Mouse (Mus musculus): ENCODE results near the gene Polr2g. TPM values are rescaled to one million over a fixed set of nuclear protein-coding genes. Genes with fewer than 3 reads are reported as not detected.

Polr2g gene
- polyA plus RNA-seq, 1 experiment, result 77.1 TPM

DNA sequence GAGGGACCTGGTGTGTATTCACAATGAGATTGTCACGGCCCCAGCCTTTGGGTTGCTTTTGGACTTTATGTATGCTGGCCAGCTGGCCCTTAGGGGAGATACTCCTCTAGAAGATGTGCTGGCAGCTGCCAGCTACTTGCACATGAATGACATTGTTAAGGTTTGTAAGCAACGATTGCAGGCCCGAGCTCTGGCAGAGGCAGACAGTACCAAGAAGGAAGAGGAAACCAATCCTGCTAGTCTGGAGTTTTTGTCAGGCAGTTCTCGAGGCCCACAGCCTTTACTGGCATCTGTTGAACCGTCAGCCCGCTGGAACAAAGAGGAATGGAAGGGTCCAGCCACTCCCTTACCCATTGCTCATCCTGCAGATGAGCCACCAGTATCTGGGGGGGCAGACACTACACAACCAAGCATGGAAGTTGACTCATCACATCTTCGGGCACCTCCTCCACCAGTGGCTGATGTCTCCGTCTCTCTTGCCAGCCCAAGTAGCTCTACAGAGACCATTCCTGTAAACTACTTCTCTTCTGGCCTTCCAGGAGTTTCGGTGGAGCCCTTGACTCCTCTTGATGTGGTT is 4.9 kb upstream of the Polr2g start:
- peaks cover 11% of the 10 kb centered on the region; the same call in 1 of the 2 replicates for H3K36me3 ChIP-seq (ENCODE audit: control insufficient read depth, insufficient read depth, low read length)
- DNase-seq, result no peak
- no peak overlapping the region for H3K27ac ChIP-seq (ENCODE audit: control insufficient read depth, insufficient read depth, low read length)
- peaks cover 15% of the 10 kb centered on the region; the same call in 1 of the 2 replicates for H3K4me1 ChIP-seq (replicated peaks; ENCODE audit: control insufficient read depth, insufficient read depth, low read length)
- no peak overlapping the region for H3K4me3 ChIP-seq (ENCODE audit: control insufficient read depth, insufficient read depth, low read length)
- WGBS, result 86% methylated on average over 9 of the region's 9 CpGs
- TF ChIP-seq POLR2A (IDR thresholded peaks at IDR 0.05; ENCODE audit: control insufficient read depth, extremely low read depth, insufficient read depth, low read length, poor library complexity), result no peak
- TF ChIP-seq CTCF (IDR thresholded peaks at IDR 0.05; ENCODE audit: borderline replicate concordance, control insufficient read depth, extremely low read depth, insufficient read depth, low read length, poor library complexity), result no peak
- H3K27me3 ChIP-seq (ENCODE audit: control insufficient read depth, insufficient read depth, low read length), result no peaks in the 10 kb centered on the region

DNA sequence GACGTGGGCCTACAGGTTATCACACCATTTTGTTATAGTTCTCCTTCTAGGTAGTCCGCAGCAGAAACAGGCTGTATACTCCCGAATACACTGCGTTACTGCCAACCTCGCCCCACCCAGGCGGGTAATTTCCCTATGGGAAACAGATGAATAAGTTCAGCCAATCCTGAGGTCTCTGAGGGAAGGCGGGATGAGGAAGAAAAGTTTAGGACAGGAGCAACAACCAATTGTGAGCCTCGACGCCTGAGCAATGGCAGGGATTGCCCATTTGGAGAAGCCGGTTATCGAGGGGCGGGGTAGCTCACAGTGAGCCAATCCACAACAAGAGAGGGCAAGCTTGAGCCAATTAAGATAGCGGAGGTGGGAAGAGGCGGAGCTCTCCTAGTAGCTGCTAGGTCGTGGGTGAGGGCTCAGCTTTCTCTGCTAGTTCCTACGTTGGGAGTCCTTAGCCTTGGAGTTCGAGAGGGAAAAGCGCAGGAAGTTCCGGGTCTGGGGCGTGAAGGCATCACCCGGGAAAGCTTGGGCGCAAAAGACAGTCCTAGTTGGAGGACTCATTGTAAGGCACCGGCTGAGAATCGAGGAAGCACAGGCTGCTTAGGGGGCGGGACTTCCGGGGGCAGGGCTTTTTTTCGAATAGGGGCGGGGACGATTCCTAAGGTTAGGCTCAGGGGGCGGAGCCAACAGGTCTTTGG is 3.9 kb upstream of the Polr2g start, which contains the start of gene Zbtb3:
Gene Zbtb3 (plus strand): TSS at position 426 of the 692 bp plus-strand sequence.
- WGBS, result under 1% methylated on average over 30 of the region's 30 CpGs
- Histone ChIP-seq H3K4me1 (replicated peaks; ENCODE audit: control insufficient read depth, insufficient read depth, low read length) (peaks cover 19% of the 10 kb centered on the region; the same call in 1 of the 2 replicates), H3K27ac (ENCODE audit: control insufficient read depth, insufficient read depth, low read length) (peak within 1 kb of the TSS; percentile 28; the same call in 1 of the 2 replicates), H3K36me3 (ENCODE audit: control insufficient read depth, insufficient read depth, low read length) (0 out of 2 replicates have a peak, but pooled peaks cover 6% of the 10 kb centered on the region), H3K4me3 (ENCODE audit: control insufficient read depth, insufficient read depth, low read length) (peak within 1 kb of the TSS; percentile 77), H3K27me3 (ENCODE audit: control insufficient read depth, insufficient read depth, low read length) (no peaks in the 10 kb centered on the region)
- peak; percentile 92 for DNase-seq
- no peak for TF ChIP-seq CTCF (IDR thresholded peaks at IDR 0.05; ENCODE audit: borderline replicate concordance, control insufficient read depth, extremely low read depth, insufficient read depth, low read length, poor library complexity)
- peak; percentile 59; the same call in 1 of the 2 replicates for TF ChIP-seq POLR2A (IDR thresholded peaks at IDR 0.05; ENCODE audit: control insufficient read depth, extremely low read depth, insufficient read depth, low read length, poor library complexity)

DNA sequence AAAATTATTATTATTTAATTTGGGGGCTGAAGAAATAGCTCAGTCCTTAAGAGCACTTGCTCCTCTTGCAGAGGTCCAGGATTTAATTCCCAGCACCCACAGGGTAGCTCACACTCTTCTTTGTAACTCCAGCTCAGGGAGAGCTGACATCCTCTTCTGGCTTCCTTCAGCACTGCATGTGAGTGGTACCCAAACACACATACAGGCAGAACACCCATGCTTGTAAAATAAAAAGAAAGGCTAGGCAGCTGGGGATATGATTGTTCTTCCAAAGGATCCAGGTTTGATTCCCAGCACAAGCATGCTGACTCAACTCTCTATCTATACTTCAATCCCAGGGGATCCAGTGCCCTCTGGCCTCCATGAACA is 554 bp upstream of the Polr2g start:
- Histone ChIP-seq H3K36me3 (ENCODE audit: control insufficient read depth, insufficient read depth, low read length) (peaks cover 7% of the 10 kb centered on the region), H3K27ac (ENCODE audit: control insufficient read depth, insufficient read depth, low read length) (no peak overlapping the region), H3K27me3 (ENCODE audit: control insufficient read depth, insufficient read depth, low read length) (no peaks in the 10 kb centered on the region), H3K4me1 (replicated peaks; ENCODE audit: control insufficient read depth, insufficient read depth, low read length) (peaks cover 15% of the 10 kb centered on the region; the same call in 1 of the 2 replicates), H3K4me3 (ENCODE audit: control insufficient read depth, insufficient read depth, low read length) (no peak overlapping the region)
- DNase-seq, result no peak
- TF ChIP-seq CTCF (IDR thresholded peaks at IDR 0.05; ENCODE audit: borderline replicate concordance, control insufficient read depth, extremely low read depth, insufficient read depth, low read length, poor library complexity) (no peak), POLR2A (IDR thresholded peaks at IDR 0.05; ENCODE audit: control insufficient read depth, extremely low read depth, insufficient read depth, low read length, poor library complexity) (no peak)

DNA sequence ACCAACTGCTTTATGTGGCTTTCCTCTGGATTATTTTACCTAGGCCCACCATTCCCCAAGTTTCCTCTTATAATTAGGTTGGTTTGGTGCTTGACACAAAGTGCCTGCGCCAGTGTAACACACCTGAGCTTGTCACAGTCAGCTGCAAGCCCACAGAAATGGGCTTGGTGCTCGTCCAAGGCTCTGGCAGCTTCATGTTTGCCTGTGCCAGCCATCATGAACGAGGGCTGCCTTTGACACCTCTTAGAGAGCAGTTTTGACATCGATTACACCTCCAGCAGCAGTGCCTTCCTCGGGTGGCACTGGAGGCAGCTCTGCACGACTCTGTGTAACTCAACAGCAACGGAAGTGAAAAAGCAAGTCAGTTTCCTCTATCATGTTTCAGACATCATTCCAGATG is 8.2 kb downstream of the Polr2g start:
- Histone ChIP-seq H3K27ac (ENCODE audit: control insufficient read depth, insufficient read depth, low read length) (no peak overlapping the region), H3K36me3 (ENCODE audit: control insufficient read depth, insufficient read depth, low read length) (peaks cover 25% of the 10 kb centered on the region), H3K4me1 (replicated peaks; ENCODE audit: control insufficient read depth, insufficient read depth, low read length) (0 out of 2 replicates have a peak, but pooled peaks cover 2% of the 10 kb centered on the region), H3K27me3 (ENCODE audit: control insufficient read depth, insufficient read depth, low read length) (no peaks in the 10 kb centered on the region), H3K4me3 (ENCODE audit: control insufficient read depth, insufficient read depth, low read length) (no peak overlapping the region)
- TF ChIP-seq CTCF (IDR thresholded peaks at IDR 0.05; ENCODE audit: borderline replicate concordance, control insufficient read depth, extremely low read depth, insufficient read depth, low read length, poor library complexity) (no peak), POLR2A (IDR thresholded peaks at IDR 0.05; ENCODE audit: control insufficient read depth, extremely low read depth, insufficient read depth, low read length, poor library complexity) (no peak)
- no peak for DNase-seq
- WGBS, result 84% methylated on average over 7 of the region's 7 CpGs

DNA sequence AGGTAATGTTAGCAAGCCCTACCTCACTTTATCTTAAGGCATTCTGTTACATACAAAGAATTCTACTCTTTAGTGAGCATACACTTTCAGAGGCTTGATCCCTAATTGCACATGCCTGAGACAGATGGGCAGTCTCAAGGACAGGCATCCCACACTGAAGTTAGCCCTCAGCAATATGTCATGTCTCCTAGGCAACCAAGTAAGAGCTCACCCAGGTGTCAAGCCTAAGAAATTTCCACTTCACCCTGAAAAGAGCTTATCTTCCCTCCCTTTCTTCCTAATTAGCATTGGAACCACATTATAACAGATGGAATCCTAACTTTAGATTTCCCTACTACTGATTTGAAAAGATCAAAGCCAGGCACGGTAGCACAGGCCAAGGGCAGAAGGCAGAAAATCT is 9.2 kb downstream of the Polr2g start:
- Histone ChIP-seq H3K4me1 (replicated peaks; ENCODE audit: control insufficient read depth, insufficient read depth, low read length) (0 out of 2 replicates have a peak, but pooled peaks cover 2% of the 10 kb centered on the region), H3K36me3 (ENCODE audit: control insufficient read depth, insufficient read depth, low read length) (peaks cover 20% of the 10 kb centered on the region), H3K27ac (ENCODE audit: control insufficient read depth, insufficient read depth, low read length) (no peak overlapping the region), H3K27me3 (ENCODE audit: control insufficient read depth, insufficient read depth, low read length) (no peaks in the 10 kb centered on the region), H3K4me3 (ENCODE audit: control insufficient read depth, insufficient read depth, low read length) (no peak overlapping the region)
- TF ChIP-seq CTCF (IDR thresholded peaks at IDR 0.05; ENCODE audit: borderline replicate concordance, control insufficient read depth, extremely low read depth, insufficient read depth, low read length, poor library complexity) (no peak), POLR2A (IDR thresholded peaks at IDR 0.05; ENCODE audit: control insufficient read depth, extremely low read depth, insufficient read depth, low read length, poor library complexity) (no peak)
- WGBS, result 80% methylated on average over 1 of the region's 1 CpGs
- DNase-seq, result no peak

DNA sequence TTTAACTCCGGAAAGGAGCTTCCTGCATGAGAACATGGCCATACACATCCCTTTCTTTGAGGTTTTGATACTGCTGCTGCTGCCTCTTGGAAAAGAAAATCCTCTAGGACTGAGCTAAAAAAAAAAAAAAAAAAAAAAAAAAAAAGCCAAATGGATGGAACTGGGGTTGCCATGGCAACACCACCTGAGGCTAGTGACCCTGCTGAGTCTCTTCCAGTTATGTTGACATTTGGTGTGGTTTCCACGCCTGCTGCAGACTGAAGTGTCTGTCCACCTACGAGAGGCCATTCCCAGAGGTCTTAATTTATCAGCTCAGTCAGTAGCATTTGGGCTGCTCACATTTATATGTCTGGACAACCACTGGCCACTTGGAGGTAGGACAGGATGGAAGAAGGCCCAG is 9.9 kb downstream of the Polr2g start:
- 84% methylated on average over 3 of the region's 3 CpGs for WGBS
- 0 out of 2 replicates have a peak, but pooled peaks cover 2% of the 10 kb centered on the region for H3K4me1 ChIP-seq (replicated peaks; ENCODE audit: control insufficient read depth, insufficient read depth, low read length)
- no peaks in the 10 kb centered on the region for H3K27me3 ChIP-seq (ENCODE audit: control insufficient read depth, insufficient read depth, low read length)
- H3K27ac ChIP-seq (ENCODE audit: control insufficient read depth, insufficient read depth, low read length), result no peak overlapping the region
- TF ChIP-seq CTCF (IDR thresholded peaks at IDR 0.05; ENCODE audit: borderline replicate concordance, control insufficient read depth, extremely low read depth, insufficient read depth, low read length, poor library complexity) (no peak), POLR2A (IDR thresholded peaks at IDR 0.05; ENCODE audit: control insufficient read depth, extremely low read depth, insufficient read depth, low read length, poor library complexity) (no peak)
- peaks cover 13% of the 10 kb centered on the region for H3K36me3 ChIP-seq (ENCODE audit: control insufficient read depth, insufficient read depth, low read length)
- no peak for DNase-seq
- H3K4me3 ChIP-seq (ENCODE audit: control insufficient read depth, insufficient read depth, low read length), result no peak overlapping the region

Measured in thymus, adult 2 months (tissue).